Mouse (Mus musculus): ENCODE results near the gene Itpr2. TPM values are rescaled to one million over a fixed set of nuclear protein-coding genes. Genes with fewer than 3 reads are reported as not detected.

Itpr2 gene
- polyA plus RNA-seq, 1 experiment from 2014 or later = 6.3 TPM

DNA sequence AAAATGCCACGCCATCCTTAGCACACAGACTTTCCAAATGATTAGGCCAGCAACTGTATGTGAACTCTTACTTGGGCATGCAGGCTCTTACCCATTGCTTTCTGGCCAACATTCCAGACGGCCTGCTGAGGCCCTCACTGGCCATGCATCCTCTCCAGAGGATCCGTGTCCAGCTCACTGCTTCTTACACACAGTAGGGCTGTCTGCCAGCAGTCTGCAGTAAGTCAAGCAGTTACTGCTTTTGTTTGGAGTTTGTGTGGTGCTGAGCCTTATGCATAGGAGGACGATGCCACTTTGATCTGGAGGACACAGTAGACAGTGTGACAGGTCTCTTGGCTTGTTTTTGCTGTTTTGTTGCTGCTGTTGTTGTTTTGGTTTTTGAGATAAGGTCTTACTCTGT lies 36.6 kb upstream of the Itpr2 start:
- Histone ChIP-seq H3K9me3 (ENCODE audit: control insufficient read depth) (no peaks in the 10 kb centered on the region), H3K27ac (ENCODE audit: low read depth, low read length) (no peak overlapping the region), H3K27me3 (replicated peaks; ENCODE audit: control insufficient read depth, insufficient read depth, low read length) (no peaks in the 10 kb centered on the region), H3K4me1 (replicated peaks; ENCODE audit: control insufficient read depth, insufficient read depth, low read length) (no peaks in the 10 kb centered on the region), H3K36me3 (ENCODE audit: control insufficient read depth, insufficient read depth) (no peaks in the 10 kb centered on the region), H3K4me3 (ENCODE audit: low read depth, low read length) (no peak overlapping the region), H3K4me2 (replicated peaks; ENCODE audit: low read depth) (no peak overlapping the region), H3K9ac (ENCODE audit: low read depth, low read length) (no peak overlapping the region)
- no peak for TF ChIP-seq CTCF (IDR thresholded peaks at IDR 0.05; ENCODE audit: low read depth)
- WGBS = 63% methylated on average over 4 of the region's 4 CpGs
- no peak for ATAC-seq

DNA sequence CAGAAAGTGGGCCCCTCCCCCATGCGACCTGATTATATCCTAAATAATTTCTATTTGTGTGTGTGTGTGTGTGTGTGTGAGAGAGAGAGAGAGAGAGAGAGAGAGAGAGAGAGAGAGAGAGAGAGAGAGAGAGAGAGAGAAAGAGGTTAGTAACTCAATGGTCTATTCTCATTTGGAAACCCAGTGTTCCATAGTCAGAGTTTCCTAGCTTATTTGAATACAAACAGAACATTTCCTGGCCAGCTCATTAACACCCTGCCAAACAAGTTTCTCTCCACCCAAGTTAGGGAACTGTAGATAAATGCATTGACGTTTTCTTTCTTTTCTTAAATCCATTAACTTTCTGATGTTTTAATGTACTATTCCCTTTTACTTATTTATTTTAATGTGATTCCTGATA lies 36.0 kb upstream of the Itpr2 start:
- ATAC-seq = no peak
- no peak overlapping the region for H3K4me3 ChIP-seq (ENCODE audit: low read depth, low read length)
- H3K9ac ChIP-seq (ENCODE audit: low read depth, low read length) = no peak overlapping the region
- no peaks in the 10 kb centered on the region for H3K27me3 ChIP-seq (replicated peaks; ENCODE audit: control insufficient read depth, insufficient read depth, low read length)
- no peaks in the 10 kb centered on the region for H3K4me1 ChIP-seq (replicated peaks; ENCODE audit: control insufficient read depth, insufficient read depth, low read length)
- H3K9me3 ChIP-seq (ENCODE audit: control insufficient read depth) = no peaks in the 10 kb centered on the region
- WGBS = 59% methylated on average over 2 of the region's 2 CpGs
- H3K27ac ChIP-seq (ENCODE audit: low read depth, low read length) = no peak overlapping the region
- H3K36me3 ChIP-seq (ENCODE audit: control insufficient read depth, insufficient read depth) = no peaks in the 10 kb centered on the region
- no peak overlapping the region for H3K4me2 ChIP-seq (replicated peaks; ENCODE audit: low read depth)
- TF ChIP-seq CTCF (IDR thresholded peaks at IDR 0.05; ENCODE audit: low read depth) = no peak

DNA sequence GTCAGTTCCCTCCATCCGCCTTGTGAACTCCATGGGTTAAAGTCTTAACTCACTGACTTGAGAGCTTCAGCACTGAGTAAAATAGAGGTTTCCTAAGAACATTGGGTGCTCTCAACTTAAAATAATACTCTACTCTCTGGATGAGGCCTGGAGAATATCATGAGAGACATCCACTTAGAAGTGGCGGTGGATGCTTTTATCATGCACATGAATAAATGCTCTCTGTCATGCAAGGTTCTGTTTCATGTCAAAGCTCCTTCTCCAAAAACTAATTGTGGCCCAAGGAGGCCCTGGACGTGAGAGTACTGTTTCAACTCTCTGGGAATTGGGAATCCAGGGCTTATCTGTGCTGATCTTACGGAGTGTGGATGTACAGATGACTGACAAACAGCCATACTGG lies 35.1 kb upstream of the Itpr2 start:
- Histone ChIP-seq H3K9me3 (ENCODE audit: control insufficient read depth) (no peaks in the 10 kb centered on the region), H3K9ac (ENCODE audit: low read depth, low read length) (no peak overlapping the region), H3K27ac (ENCODE audit: low read depth, low read length) (no peak overlapping the region), H3K4me3 (ENCODE audit: low read depth, low read length) (no peak overlapping the region), H3K36me3 (ENCODE audit: control insufficient read depth, insufficient read depth) (no peaks in the 10 kb centered on the region), H3K4me2 (replicated peaks; ENCODE audit: low read depth) (no peak overlapping the region), H3K4me1 (replicated peaks; ENCODE audit: control insufficient read depth, insufficient read depth, low read length) (no peaks in the 10 kb centered on the region), H3K27me3 (replicated peaks; ENCODE audit: control insufficient read depth, insufficient read depth, low read length) (no peaks in the 10 kb centered on the region)
- TF ChIP-seq CTCF (IDR thresholded peaks at IDR 0.05; ENCODE audit: low read depth) = no peak
- WGBS = 79% methylated on average over 4 of the region's 4 CpGs
- ATAC-seq = no peak

GRCm38 (mm10) chr6:146535501-146535900 lies 33.5 kb upstream of the Itpr2 start:
- Histone ChIP-seq H3K9ac (ENCODE audit: low read depth, low read length) (no peak overlapping the region), H3K27me3 (replicated peaks; ENCODE audit: control insufficient read depth, insufficient read depth, low read length) (no peaks in the 10 kb centered on the region), H3K4me1 (replicated peaks; ENCODE audit: control insufficient read depth, insufficient read depth, low read length) (no peaks in the 10 kb centered on the region), H3K4me2 (replicated peaks; ENCODE audit: low read depth) (no peak overlapping the region), H3K27ac (ENCODE audit: low read depth, low read length) (no peak overlapping the region), H3K4me3 (ENCODE audit: low read depth, low read length) (no peak overlapping the region), H3K9me3 (ENCODE audit: control insufficient read depth) (no peaks in the 10 kb centered on the region), H3K36me3 (ENCODE audit: control insufficient read depth, insufficient read depth) (no peaks in the 10 kb centered on the region)
- WGBS = 95% methylated on average over 5 of the region's 5 CpGs
- ATAC-seq = no peak
- no peak for TF ChIP-seq CTCF (IDR thresholded peaks at IDR 0.05; ENCODE audit: low read depth)

GRCm38 (mm10) chr6:146533146-146533545 lies 31.1 kb upstream of the Itpr2 start:
- H3K4me1 ChIP-seq (replicated peaks; ENCODE audit: control insufficient read depth, insufficient read depth, low read length) = 0 out of 2 replicates have a peak, but pooled peaks cover 6% of the 10 kb centered on the region
- ATAC-seq = no peak
- H3K36me3 ChIP-seq (ENCODE audit: control insufficient read depth, insufficient read depth) = no peaks in the 10 kb centered on the region
- H3K9ac ChIP-seq (ENCODE audit: low read depth, low read length) = no peak overlapping the region
- WGBS = 91% methylated on average over 4 of the region's 4 CpGs
- no peaks in the 10 kb centered on the region for H3K9me3 ChIP-seq (ENCODE audit: control insufficient read depth)
- H3K4me2 ChIP-seq (replicated peaks; ENCODE audit: low read depth) = no peak overlapping the region
- no peaks in the 10 kb centered on the region for H3K27me3 ChIP-seq (replicated peaks; ENCODE audit: control insufficient read depth, insufficient read depth, low read length)
- H3K27ac ChIP-seq (ENCODE audit: low read depth, low read length) = no peak overlapping the region
- H3K4me3 ChIP-seq (ENCODE audit: low read depth, low read length) = no peak overlapping the region
- TF ChIP-seq CTCF (IDR thresholded peaks at IDR 0.05; ENCODE audit: low read depth) = no peak

GRCm38 (mm10) chr6:146530769-146531168 lies 28.7 kb upstream of the Itpr2 start:
- 19% methylated on average over 5 of the region's 5 CpGs for WGBS
- no peak for ATAC-seq
- Histone ChIP-seq H3K4me2 (replicated peaks; ENCODE audit: low read depth) (no peak overlapping the region), H3K27me3 (replicated peaks; ENCODE audit: control insufficient read depth, insufficient read depth, low read length) (no peaks in the 10 kb centered on the region), H3K27ac (ENCODE audit: low read depth, low read length) (no peak overlapping the region), H3K4me1 (replicated peaks; ENCODE audit: control insufficient read depth, insufficient read depth, low read length) (0 out of 2 replicates have a peak, but pooled peaks cover 6% of the 10 kb centered on the region), H3K36me3 (ENCODE audit: control insufficient read depth, insufficient read depth) (no peaks in the 10 kb centered on the region), H3K9me3 (ENCODE audit: control insufficient read depth) (no peaks in the 10 kb centered on the region), H3K4me3 (ENCODE audit: low read depth, low read length) (no peak overlapping the region), H3K9ac (ENCODE audit: low read depth, low read length) (no peak overlapping the region)
- no peak for TF ChIP-seq CTCF (IDR thresholded peaks at IDR 0.05; ENCODE audit: low read depth)

GRCm38 (mm10) chr6:146530363-146530762 lies 28.3 kb upstream of the Itpr2 start:
- Histone ChIP-seq H3K36me3 (ENCODE audit: control insufficient read depth, insufficient read depth) (no peaks in the 10 kb centered on the region), H3K4me3 (ENCODE audit: low read depth, low read length) (no peak overlapping the region), H3K9ac (ENCODE audit: low read depth, low read length) (no peak overlapping the region), H3K27me3 (replicated peaks; ENCODE audit: control insufficient read depth, insufficient read depth, low read length) (no peaks in the 10 kb centered on the region), H3K27ac (ENCODE audit: low read depth, low read length) (no peak overlapping the region), H3K4me2 (replicated peaks; ENCODE audit: low read depth) (no peak overlapping the region), H3K9me3 (ENCODE audit: control insufficient read depth) (no peaks in the 10 kb centered on the region), H3K4me1 (replicated peaks; ENCODE audit: control insufficient read depth, insufficient read depth, low read length) (0 out of 2 replicates have a peak, but pooled peaks cover 6% of the 10 kb centered on the region)
- ATAC-seq = no peak
- TF ChIP-seq CTCF (IDR thresholded peaks at IDR 0.05; ENCODE audit: low read depth) = no peak
- 27% methylated on average over 7 of the region's 7 CpGs for WGBS

All from intestine, postnatal 0 days (tissue).